Mouse (Mus musculus): ENCODE measurements around the gene Ly6c1. TPM values are rescaled to one million over a fixed set of nuclear protein-coding genes. Genes with fewer than 3 reads are reported as not detected.
"Not testable (repeated sequence)": the region's sequence is repeated elsewhere in the genome, so short reads cannot be mapped to it uniquely, and the experiment has no call there.

The Ly6c1 gene
- polyA plus RNA-seq, 1 experiment: not detected

- 89% methylated on average over 8 of the region's 10 CpGs for WGBS
- H3K4me1 ChIP-seq (ENCODE audit: control insufficient read depth, insufficient read depth, low read length); H3K27ac ChIP-seq (ENCODE audit: insufficient read depth, low read depth, low read length); H3K4me3 ChIP-seq (ENCODE audit: insufficient read depth, low read depth, low read length): not testable (repeated sequence)
These were observed 27.4 kb downstream of the Ly6c1 start for GRCm38 (mm10) chr15:75021020-75021759.

DNA sequence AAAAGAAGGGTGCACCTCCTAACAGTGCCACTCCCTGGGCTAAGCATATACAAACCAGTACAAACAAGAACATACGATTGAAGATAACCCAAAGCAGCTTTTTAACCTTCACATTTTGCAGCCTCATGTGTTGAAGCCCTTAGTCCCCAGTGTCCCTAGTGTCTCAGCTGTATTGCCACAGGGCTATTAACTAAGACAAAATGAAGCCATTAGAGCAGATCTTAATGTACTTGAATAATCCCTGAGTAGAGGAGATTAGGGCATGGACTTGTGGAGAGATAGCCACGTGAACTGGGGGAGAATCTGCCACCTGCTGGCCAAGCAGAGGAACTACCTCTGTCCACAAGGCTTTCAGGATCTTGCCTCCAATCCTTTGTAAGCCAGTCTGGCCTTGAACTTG is 29.2 kb downstream of the Ly6c1 start:
- 42% methylated on average over 2 of the region's 2 CpGs for WGBS
- TF ChIP-seq CTCF (IDR thresholded peaks at IDR 0.05; ENCODE audit: insufficient read depth, low read depth, low read length): 0 out of 2 replicates have a peak, but pooled peaks have one; percentile 36
- H3K4me1 ChIP-seq (ENCODE audit: control insufficient read depth, insufficient read depth, low read length); H3K4me3 ChIP-seq (ENCODE audit: insufficient read depth, low read depth, low read length); H3K27ac ChIP-seq (ENCODE audit: insufficient read depth, low read depth, low read length): not testable (repeated sequence)

Other genes starting within 250 kb of the Ly6c1 start
- gene Gml2, start 229.8 kb downstream of the Ly6c1 start, polyA plus RNA-seq (2012; ENCODE audit: insufficient read depth, insufficient read length, low replicate concordance, missing spikeins): not detected in 2 replicates
- not detected in 2 replicates for gene 2010109I03Rik, start 151.8 kb downstream of the Ly6c1 start, polyA plus RNA-seq (2012; ENCODE audit: insufficient read depth, insufficient read length, low replicate concordance, missing spikeins)
- not detected in 2 replicates for gene Ly6i, start 65.4 kb downstream of the Ly6c1 start, polyA plus RNA-seq (2012; ENCODE audit: insufficient read depth, insufficient read length, low replicate concordance, missing spikeins)
- gene Ly6a, start 50.8 kb downstream of the Ly6c1 start, polyA plus RNA-seq (2012; ENCODE audit: insufficient read depth, insufficient read length, low replicate concordance, missing spikeins): not detected in 2 replicates
- gene Ly6c2, start 63.1 kb upstream of the Ly6c1 start, polyA plus RNA-seq (2012; ENCODE audit: insufficient read depth, insufficient read length, low replicate concordance, missing spikeins): not detected in 2 replicates
- gene Ly6g, start 106.4 kb upstream of the Ly6c1 start, polyA plus RNA-seq (2012; ENCODE audit: insufficient read depth, insufficient read length, low replicate concordance, missing spikeins): not detected in 2 replicates
- gene BC025446, start 167.5 kb upstream of the Ly6c1 start, polyA plus RNA-seq (2012; ENCODE audit: insufficient read depth, insufficient read length, low replicate concordance, missing spikeins): not detected in 2 replicates
- not detected in 2 replicates for gene Ly6f, start 219.6 kb upstream of the Ly6c1 start, polyA plus RNA-seq (2012; ENCODE audit: insufficient read depth, insufficient read length, low replicate concordance, missing spikeins)